Mouse (Mus musculus): ENCODE data around the gene Fam163b. TPM values are rescaled to one million over a fixed set of nuclear protein-coding genes. Genes with fewer than 3 reads are reported as not detected.
A peak's percentile ranks its signal among the peaks of the same experiment; 100 is the strongest.

Gene Fam163b
- 0.52 and 0.67 TPM in 2 replicates for polyA plus RNA-seq (2011; ENCODE audit: insufficient read depth, insufficient read length, low read depth, missing spikeins)

DNA sequence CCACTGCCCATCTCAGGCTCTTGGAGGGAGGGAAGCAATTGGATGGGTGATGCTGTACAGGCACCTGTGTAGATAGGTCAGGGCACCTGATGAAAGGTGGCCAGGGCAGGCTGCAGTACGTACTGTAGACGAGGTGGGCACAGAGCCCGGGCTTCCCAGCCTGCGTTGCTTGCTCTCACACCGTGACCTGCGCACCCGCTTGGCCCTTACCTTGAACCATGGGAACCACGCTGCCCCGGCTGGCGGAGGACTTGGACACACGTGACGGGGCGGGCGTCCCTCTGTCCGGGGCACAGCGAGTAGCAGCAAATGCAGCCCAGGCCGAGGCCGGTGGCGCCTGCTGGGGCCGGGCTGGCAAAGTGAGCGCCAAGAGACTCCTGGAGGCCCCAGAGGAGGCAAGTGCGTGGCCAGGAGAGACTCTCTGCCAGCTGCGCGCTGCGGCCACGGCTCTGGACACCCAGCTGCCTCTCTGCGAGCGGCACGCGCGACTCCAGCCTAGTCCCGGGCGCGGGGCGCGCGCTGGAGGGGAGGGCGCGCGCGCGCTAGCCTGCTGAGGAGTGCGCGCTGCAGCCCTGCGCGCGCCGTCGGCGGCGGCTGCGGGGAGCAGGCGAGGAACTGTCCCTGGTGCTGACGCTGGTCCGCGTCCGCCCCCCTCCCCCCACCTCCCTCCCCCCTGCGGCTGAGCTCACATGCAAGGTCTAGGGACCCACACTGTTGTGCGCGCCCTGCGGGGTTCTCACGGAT lies at the start of gene Fam163b:
TSS of gene Fam163b (minus strand) at position 542 of the 744 bp plus-strand sequence.
- Histone ChIP-seq H3K9me3 (replicated peaks; ENCODE audit: control insufficient read depth, insufficient read depth, low read length, poor library complexity, severe bottlenecking) (no peaks in the 10 kb centered on the region), H3K27me3 (ENCODE audit: control insufficient read depth, insufficient read depth, low read length, poor library complexity, severe bottlenecking) (no peaks in the 10 kb centered on the region), H3K4me1 (ENCODE audit: control insufficient read depth, insufficient read depth, low read length) (no peaks in the 10 kb centered on the region), H3K9ac (ENCODE audit: low read depth, poor library complexity, severe bottlenecking) (peak within 1 kb of the TSS; percentile 58), H3K27ac (ENCODE audit: insufficient read depth, low read length) (no peak within 1 kb of the TSS), H3K36me3 (ENCODE audit: control insufficient read depth, insufficient read depth, low read length, poor library complexity, severe bottlenecking) (no peaks in the 10 kb centered on the region), H3K4me3 (ENCODE audit: low read depth, low read length) (peak within 1 kb of the TSS; percentile 73)
- TF ChIP-seq POLR2A (IDR thresholded peaks at IDR 0.05; ENCODE audit: insufficient read depth, low read length) (no peak), CTCF (IDR thresholded peaks at IDR 0.05; ENCODE audit: low read depth, low read length) (no peak), EP300 (IDR thresholded peaks at IDR 0.05; ENCODE audit: insufficient read depth, low read depth, low read length) (no peak)

DNA sequence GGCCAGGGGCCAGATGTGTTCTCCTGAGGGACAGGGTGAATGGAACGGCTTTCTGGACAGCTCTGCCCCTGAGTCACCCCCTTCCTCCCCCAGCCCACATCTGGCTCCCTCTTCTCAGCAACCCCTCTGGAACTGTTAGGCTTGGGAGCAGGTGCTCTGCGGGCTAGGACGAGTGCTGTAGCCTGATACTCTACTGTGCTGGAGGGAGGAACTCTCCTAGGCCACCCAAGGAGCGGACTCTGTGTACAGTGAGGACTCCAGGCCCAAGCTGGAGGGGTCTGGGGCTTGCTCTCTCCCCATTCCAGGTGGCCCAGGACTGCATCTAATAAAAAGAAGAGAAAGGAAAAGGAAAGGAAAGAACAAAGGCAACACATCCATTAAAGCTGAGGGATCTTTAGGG lies 47.7 kb upstream of the Fam163b start:
- no peaks in the 10 kb centered on the region for H3K9me3 ChIP-seq (replicated peaks; ENCODE audit: control insufficient read depth, insufficient read depth, low read length, poor library complexity, severe bottlenecking)
- no peak overlapping the region for H3K4me3 ChIP-seq (ENCODE audit: low read depth, low read length)
- H3K27ac ChIP-seq (ENCODE audit: insufficient read depth, low read length): no peak overlapping the region
- H3K36me3 ChIP-seq (ENCODE audit: control insufficient read depth, insufficient read depth, low read length, poor library complexity, severe bottlenecking): no peaks in the 10 kb centered on the region
- no peaks in the 10 kb centered on the region for H3K27me3 ChIP-seq (ENCODE audit: control insufficient read depth, insufficient read depth, low read length, poor library complexity, severe bottlenecking)
- no peaks in the 10 kb centered on the region for H3K4me1 ChIP-seq (ENCODE audit: control insufficient read depth, insufficient read depth, low read length)
- H3K9ac ChIP-seq (ENCODE audit: low read depth, poor library complexity, severe bottlenecking): no peak overlapping the region
- TF ChIP-seq CTCF (IDR thresholded peaks at IDR 0.05; ENCODE audit: low read depth, low read length) (no peak), EP300 (IDR thresholded peaks at IDR 0.05; ENCODE audit: insufficient read depth, low read depth, low read length) (no peak), POLR2A (IDR thresholded peaks at IDR 0.05; ENCODE audit: insufficient read depth, low read length) (no peak)

DNA sequence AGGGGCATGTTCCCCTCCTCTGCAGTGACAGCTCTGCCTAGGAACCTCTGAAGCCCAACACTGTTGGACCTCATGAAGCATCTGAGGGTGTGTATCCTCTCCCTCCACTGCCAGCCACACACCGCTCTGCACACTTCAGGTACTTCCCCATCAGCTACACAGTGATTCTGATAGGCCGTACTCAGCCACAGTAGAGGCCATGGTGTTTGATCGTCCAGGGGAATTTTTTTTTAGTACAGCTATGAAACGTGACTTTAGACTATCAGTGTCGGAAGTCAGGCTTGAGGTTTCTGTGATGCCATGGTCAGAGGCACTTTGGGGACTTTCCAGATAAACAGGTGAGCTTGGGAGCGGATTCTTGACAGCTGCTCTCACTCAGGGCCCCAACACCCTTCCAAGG lies 45.2 kb upstream of the Fam163b start:
- Histone ChIP-seq H3K36me3 (ENCODE audit: control insufficient read depth, insufficient read depth, low read length, poor library complexity, severe bottlenecking) (no peaks in the 10 kb centered on the region), H3K27me3 (ENCODE audit: control insufficient read depth, insufficient read depth, low read length, poor library complexity, severe bottlenecking) (no peaks in the 10 kb centered on the region), H3K4me3 (ENCODE audit: low read depth, low read length) (no peak overlapping the region), H3K9ac (ENCODE audit: low read depth, poor library complexity, severe bottlenecking) (no peak overlapping the region), H3K27ac (ENCODE audit: insufficient read depth, low read length) (no peak overlapping the region), H3K9me3 (replicated peaks; ENCODE audit: control insufficient read depth, insufficient read depth, low read length, poor library complexity, severe bottlenecking) (no peaks in the 10 kb centered on the region), H3K4me1 (ENCODE audit: control insufficient read depth, insufficient read depth, low read length) (no peaks in the 10 kb centered on the region)
- TF ChIP-seq POLR2A (IDR thresholded peaks at IDR 0.05; ENCODE audit: insufficient read depth, low read length) (no peak), CTCF (IDR thresholded peaks at IDR 0.05; ENCODE audit: low read depth, low read length) (no peak)

DNA sequence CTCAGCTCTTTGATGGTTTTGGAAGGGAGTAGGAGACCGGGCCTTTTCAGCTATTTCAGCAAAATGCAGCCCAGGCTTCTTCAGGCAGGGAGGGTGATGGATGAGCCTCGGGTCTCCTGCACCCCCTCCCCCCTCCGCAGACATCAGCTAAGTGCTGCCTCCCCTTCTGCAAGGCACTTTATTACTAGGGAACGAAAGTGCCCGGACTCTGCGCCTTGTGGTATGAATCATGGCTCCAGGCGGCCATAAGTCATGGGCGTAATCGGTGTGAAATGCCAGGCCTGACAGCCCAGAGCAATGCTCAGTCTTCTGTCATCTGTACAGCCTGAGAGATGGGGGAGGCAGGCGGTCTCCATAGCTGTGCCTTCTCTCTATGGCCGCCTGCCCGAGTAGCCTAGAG lies 41.4 kb upstream of the Fam163b start:
- Histone ChIP-seq H3K27me3 (ENCODE audit: control insufficient read depth, insufficient read depth, low read length, poor library complexity, severe bottlenecking) (no peaks in the 10 kb centered on the region), H3K4me3 (ENCODE audit: low read depth, low read length) (no peak overlapping the region), H3K9ac (ENCODE audit: low read depth, poor library complexity, severe bottlenecking) (no peak overlapping the region), H3K9me3 (replicated peaks; ENCODE audit: control insufficient read depth, insufficient read depth, low read length, poor library complexity, severe bottlenecking) (no peaks in the 10 kb centered on the region), H3K27ac (ENCODE audit: insufficient read depth, low read length) (no peak overlapping the region), H3K36me3 (ENCODE audit: control insufficient read depth, insufficient read depth, low read length, poor library complexity, severe bottlenecking) (no peaks in the 10 kb centered on the region), H3K4me1 (ENCODE audit: control insufficient read depth, insufficient read depth, low read length) (no peaks in the 10 kb centered on the region)
- TF ChIP-seq POLR2A (IDR thresholded peaks at IDR 0.05; ENCODE audit: insufficient read depth, low read length) (no peak), EP300 (IDR thresholded peaks at IDR 0.05; ENCODE audit: insufficient read depth, low read depth, low read length) (no peak), CTCF (IDR thresholded peaks at IDR 0.05; ENCODE audit: low read depth, low read length) (no peak)

DNA sequence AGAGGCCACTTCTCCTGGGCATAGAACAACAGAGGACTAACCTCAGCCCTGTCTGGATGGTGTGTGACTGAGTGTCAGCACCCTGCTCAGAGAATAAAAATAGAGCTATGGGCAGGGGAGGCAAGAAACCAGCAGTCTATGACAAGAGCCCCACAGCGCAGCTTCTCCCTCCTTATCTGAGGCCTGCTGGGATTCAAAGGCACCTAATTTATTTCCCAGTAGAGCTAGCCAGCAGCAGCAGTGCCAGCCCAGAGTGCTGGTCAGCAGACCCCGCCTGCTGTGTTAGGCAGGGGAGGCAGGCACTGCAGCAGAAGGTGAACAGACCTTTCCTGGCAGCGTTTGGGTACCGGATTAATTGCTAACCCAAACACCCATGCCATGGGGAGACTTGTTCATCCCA lies 39.6 kb upstream of the Fam163b start:
- no peaks in the 10 kb centered on the region for H3K9me3 ChIP-seq (replicated peaks; ENCODE audit: control insufficient read depth, insufficient read depth, low read length, poor library complexity, severe bottlenecking)
- H3K27ac ChIP-seq (ENCODE audit: insufficient read depth, low read length): no peak overlapping the region
- no peaks in the 10 kb centered on the region for H3K27me3 ChIP-seq (ENCODE audit: control insufficient read depth, insufficient read depth, low read length, poor library complexity, severe bottlenecking)
- no peak overlapping the region for H3K9ac ChIP-seq (ENCODE audit: low read depth, poor library complexity, severe bottlenecking)
- TF ChIP-seq CTCF (IDR thresholded peaks at IDR 0.05; ENCODE audit: low read depth, low read length) (no peak), EP300 (IDR thresholded peaks at IDR 0.05; ENCODE audit: insufficient read depth, low read depth, low read length) (no peak)
- no peak overlapping the region for H3K4me3 ChIP-seq (ENCODE audit: low read depth, low read length)
- no peaks in the 10 kb centered on the region for H3K4me1 ChIP-seq (ENCODE audit: control insufficient read depth, insufficient read depth, low read length)
- H3K36me3 ChIP-seq (ENCODE audit: control insufficient read depth, insufficient read depth, low read length, poor library complexity, severe bottlenecking): no peaks in the 10 kb centered on the region

DNA sequence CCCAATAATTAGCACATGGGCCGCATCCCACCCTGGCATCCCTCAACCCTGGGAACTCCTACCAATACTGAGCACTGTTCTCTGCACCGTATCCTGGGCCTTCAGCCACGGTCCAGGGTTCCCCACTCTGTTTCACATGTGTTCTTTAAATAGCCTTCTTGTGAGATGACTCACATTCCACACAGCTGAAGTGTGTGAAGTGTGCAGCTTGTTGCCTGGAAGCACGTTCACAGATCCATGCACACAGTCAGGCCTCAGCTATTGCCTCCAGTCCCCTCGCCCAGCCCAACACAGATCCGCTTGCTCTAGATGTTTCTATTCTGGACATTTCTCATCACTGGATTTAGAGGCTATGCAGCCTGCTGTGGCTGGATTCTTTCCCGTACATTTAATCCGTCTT lies 36.8 kb upstream of the Fam163b start:
- Histone ChIP-seq H3K27ac (ENCODE audit: insufficient read depth, low read length) (no peak overlapping the region), H3K36me3 (ENCODE audit: control insufficient read depth, insufficient read depth, low read length, poor library complexity, severe bottlenecking) (no peaks in the 10 kb centered on the region), H3K9ac (ENCODE audit: low read depth, poor library complexity, severe bottlenecking) (no peak overlapping the region), H3K9me3 (replicated peaks; ENCODE audit: control insufficient read depth, insufficient read depth, low read length, poor library complexity, severe bottlenecking) (no peaks in the 10 kb centered on the region), H3K27me3 (ENCODE audit: control insufficient read depth, insufficient read depth, low read length, poor library complexity, severe bottlenecking) (no peaks in the 10 kb centered on the region), H3K4me1 (ENCODE audit: control insufficient read depth, insufficient read depth, low read length) (no peaks in the 10 kb centered on the region), H3K4me3 (ENCODE audit: low read depth, low read length) (no peak overlapping the region)
- TF ChIP-seq CTCF (IDR thresholded peaks at IDR 0.05; ENCODE audit: low read depth, low read length) (no peak), POLR2A (IDR thresholded peaks at IDR 0.05; ENCODE audit: insufficient read depth, low read length) (no peak), EP300 (IDR thresholded peaks at IDR 0.05; ENCODE audit: insufficient read depth, low read depth, low read length) (no peak)

Data from ES-Bruce4 (cell line).